Mouse (Mus musculus) G1E (cell line): ENCODE results near the gene Dnm1.

Source experiments
- CTCF ChIP-seq: IDR thresholded peaks from 2 replicates; pipeline ENCODE4 v1.5.1; 2012; ENCODE audit warnings: low read depth, low read length, inconsistent platforms, mixed read lengths
- GATA1 ChIP-seq: IDR thresholded peaks from 2 replicates; pipeline ENCODE4 v1.6.1; 2012; ENCODE audit warnings: borderline replicate concordance, low read length, inconsistent platforms, mixed read lengths
- GATA2 ChIP-seq: IDR thresholded peaks from 2 replicates; pipeline ENCODE4 v1.6.1; 2012; ENCODE audit warnings: low read depth, low read length, inconsistent platforms, borderline replicate concordance
- POLR2AphosphoS5 ChIP-seq: IDR thresholded peaks from 2 replicates; pipeline ENCODE4 v1.6.1; 2012; ENCODE audit warnings: low read depth, low read length, inconsistent platforms; ENCODE audit not compliant: insufficient replicate concordance
- TAL1 ChIP-seq: conservative IDR thresholded peaks from 2 replicates; pipeline ENCODE4 v1.6.1; 2012; ENCODE audit warnings: low read depth, low read length, inconsistent platforms, mixed read lengths

- TF ChIP-seq CTCF (no peak), GATA1 (no peak), TAL1 (no peak), POLR2AphosphoS5 (no peak), GATA2 (no peak)
Observed at GRCm38 (mm10) chr2:32319586-32320580, 33.3 kb downstream of the Dnm1 start.
